Mouse (Mus musculus): ENCODE results near the gene Gm20379.
A peak's percentile ranks its signal among the peaks of the same experiment; 100 is the strongest.

Gm20379 gene

DNA sequence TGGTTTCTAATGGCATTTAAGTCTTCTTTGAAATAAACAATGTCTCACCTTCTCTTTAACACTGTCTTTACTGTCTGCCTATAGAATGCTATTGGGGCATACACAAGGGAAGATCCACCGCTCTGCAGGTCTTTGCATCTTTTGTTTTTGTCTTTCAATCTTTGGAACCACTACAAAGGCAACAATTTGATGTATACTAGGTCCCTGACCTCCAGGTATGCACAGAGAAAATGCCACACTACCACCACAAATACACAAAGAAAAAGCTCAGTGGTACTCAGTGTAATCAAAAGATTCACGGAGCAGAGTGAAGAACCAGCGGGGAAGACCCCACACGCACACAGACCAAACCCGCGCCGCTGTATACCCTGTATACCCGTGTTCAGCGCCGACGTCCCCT is at the start of gene Gm20379:
Gene Gm20379, plus strand, starts transcription at position 301 of the 400 bp plus-strand sequence.
- DNase-seq (ENCODE audit: low spot score in 2 of 2), result no peak

DNA sequence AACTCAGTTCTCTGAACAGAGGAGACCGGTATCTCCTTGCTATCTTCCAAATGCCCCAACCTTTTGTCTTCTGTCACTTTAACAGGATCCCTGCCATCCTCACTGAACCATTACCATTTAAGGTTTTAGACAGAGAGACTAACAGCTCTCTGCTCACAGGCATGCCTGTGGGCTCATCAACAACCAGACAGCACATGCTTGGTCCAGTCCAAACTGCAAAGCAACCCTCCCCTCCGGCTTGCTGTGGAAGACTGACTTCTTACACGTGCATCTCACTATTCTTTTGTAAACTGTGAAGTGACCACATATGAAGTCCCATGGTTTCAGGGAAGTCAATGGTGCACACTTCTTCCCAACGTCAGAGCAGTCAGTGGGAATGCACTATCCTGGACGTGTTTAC is 44.5 kb upstream of the Gm20379 start:
- DNase-seq (ENCODE audit: low spot score in 2 of 2), result no peak

DNA sequence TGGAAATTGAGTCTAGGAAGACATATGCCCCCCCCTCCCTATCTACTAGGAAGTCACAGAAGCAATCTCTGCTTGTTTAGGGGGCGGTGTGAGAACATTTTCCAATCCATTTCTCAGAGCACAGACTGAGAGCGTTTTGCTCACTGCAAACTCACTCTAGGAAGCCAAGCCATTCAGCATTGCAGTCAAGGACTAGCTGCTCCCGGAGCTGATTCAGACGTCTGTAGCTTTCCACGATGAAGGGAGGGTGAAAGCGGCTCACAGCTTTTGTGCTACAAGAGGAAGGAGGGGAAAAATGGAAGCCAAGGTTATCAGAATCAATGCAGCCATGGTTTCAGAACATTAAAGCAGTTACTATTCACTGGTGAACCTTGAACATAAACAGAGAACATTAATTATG is 42.2 kb upstream of the Gm20379 start:
- no peak for DNase-seq (ENCODE audit: low spot score in 2 of 2)

DNA sequence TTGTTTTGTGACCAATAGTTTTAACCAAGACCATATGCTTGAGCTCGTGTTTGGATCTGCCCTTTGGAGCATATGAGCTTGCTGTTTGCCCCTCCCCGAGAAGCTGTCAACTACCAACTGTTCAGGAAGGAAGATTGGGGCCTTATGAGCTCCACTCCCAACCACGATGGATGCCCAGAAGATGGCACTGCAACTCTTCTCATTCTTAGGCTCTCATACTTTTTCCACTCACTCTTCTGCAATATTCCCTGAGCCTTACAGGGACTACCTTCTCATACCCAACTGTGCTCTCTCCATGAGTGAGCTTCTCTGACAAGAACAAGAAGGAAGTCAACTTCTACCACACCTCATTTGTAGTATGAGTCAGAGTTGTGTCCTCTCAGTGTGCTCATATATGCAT is 38.7 kb upstream of the Gm20379 start:
- no peak for DNase-seq (ENCODE audit: low spot score in 2 of 2)

DNA sequence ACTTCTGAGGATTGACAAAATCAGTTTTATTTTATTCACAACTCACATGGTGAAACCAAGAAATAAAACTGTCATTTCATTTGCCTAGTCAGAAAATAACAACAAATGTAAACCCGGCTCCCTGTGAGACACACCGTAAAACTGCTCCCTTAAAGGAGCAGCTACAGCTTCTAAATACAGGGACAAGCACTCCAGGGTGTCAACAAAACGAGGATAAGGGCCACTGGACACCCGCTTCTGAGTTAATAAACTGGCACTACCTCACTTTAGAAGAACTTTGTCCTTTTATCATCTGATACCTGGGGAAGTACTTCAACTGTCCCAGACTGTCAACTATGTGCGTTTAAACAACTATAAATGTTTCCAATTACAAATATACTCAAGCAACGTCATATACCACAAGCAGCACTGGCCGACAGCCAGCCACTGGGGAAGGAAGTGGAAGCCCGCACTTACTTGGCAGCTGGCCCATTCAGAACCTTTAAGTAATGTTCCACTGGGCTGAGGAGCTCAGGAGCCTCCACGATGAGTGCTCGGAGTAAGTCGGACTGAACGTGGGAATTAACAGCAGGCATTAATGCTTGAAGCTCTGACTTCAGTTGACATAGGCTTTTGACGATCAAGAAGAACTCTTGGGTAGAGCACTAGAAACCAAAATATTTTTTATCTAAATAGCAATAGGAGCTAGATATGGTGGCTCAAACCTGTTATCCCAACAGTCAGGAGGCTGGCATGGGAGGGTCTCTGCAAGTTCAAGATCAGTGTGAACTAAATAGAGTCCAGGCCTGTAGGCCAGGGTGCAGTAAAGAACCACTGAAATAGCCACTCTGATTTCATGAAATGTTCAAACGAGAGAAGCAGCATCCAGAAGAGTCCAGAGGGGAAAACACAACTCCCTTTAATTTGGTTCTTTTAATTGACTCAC is 31.2 kb upstream of the Gm20379 start:
- DNase-seq (ENCODE audit: low spot score in 2 of 2), result peak; percentile 46 to 57

DNA sequence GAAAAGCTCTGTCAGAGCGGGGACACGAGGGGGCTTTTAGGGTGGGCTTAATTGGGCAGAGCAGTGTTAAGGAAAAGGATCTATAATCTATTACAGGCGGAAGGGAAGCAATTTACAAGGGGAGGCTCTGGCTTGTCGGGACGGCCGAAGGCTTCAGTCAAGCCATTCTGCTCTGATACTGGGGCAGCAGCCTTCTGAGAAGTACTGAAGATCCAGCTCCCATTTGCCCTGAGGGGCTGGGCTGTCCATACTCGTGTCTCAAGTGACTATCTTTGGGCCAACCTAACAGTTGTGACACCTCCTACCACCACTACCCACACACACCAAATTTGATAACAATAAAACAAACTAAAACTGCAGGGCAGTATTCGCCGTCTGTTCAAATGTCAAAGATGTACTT is 30.5 kb upstream of the Gm20379 start:
- DNase-seq (ENCODE audit: low spot score in 2 of 2), result no peak

DNA sequence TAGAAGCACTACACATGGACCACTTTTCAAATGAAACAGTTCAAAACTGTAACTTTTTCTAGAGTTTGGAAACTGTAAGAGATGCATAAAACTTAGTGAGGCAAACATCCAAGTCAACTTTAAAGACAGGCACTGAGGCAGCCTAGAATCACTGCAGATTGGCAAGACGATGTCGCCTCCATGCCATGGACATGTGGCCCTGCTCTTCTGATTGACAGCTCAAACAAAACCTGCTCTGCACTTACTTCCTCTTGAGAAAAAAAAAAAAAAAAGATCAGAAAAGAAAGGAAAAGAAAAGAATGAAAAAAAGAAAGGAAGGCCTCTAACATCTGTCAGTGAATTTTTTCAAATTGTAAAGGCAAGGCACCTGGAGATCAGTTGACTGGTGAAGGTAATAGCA is 28.8 kb upstream of the Gm20379 start:
- DNase-seq (ENCODE audit: low spot score in 2 of 2), result no peak

DNA sequence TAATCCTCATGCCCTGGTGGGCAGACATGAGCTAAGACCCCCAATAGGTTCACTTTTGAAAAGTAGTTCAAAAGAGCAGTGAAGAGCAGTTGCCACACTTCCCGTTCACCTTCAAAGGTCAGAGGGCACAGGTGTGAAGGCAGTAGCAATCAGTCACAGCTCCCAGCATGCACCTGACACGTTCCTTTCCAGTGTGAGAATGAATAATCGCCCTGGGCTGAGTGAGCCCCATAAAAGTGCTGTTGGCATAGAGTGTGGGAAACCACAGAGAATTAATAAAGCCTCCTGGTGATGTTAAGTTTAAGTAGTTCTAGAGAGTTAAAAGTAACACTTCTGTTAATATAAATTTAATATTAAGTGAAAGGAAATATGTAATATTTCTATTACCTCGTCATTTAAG is 14.2 kb upstream of the Gm20379 start:
- no peak for DNase-seq (ENCODE audit: low spot score in 2 of 2)

DNA sequence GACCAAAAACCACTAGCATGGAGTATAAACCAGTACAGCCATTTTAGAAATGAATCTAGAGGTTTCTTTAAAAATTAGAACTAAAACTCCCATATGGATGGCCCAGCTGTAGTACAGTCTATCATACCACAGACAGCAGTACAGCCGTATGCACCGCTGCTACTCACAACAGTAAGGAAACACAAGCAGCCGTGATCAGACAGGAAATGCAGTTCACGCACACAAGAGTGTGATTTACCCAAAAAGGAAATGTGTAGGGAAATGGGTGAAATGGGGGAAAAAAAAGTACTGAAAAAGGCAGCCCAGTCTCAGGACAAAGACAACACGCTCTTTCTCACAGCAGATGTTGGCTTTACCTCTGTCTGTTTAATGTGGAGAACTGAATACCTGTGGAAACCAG is 11.9 kb upstream of the Gm20379 start:
- no peak for DNase-seq (ENCODE audit: low spot score in 2 of 2)

DNA sequence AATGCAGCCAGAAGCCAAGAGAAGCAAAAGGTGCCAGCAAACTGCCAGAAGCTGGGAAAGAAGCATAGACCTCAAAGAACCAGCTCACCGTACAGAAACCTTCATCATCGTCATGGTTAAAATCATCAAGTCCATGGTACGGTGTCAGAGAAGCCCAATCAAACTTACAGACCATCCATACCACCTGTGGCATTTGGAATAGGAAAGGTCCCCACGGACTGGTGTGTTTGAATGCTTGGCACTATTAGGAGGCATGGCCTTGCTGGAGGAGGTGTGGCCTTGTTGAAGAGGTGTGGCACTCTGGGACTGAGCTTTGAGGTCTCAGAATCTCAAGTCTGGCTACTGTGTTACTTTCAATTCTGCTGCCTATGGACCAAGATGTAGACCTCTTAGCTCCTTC is 9.3 kb upstream of the Gm20379 start:
- no peak for DNase-seq (ENCODE audit: low spot score in 2 of 2)

DNA sequence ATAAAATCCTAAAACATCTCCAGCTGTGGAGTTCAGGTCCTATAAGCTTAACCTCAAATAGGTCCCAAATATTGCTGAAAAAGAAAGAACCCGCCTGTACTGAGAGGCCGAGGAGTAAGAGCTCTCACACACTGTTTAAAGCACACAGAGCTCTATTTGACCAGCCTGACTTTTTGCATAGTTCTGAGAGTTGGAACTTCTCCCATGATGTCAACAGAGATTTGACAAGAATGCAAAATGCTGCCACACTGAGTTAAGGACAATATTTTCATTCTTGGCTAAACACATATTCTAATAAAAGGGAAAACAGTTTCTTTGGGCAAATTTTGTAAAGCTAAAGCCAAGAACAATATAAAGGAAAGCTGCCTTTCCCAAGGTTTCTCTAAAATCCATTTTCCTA is 8.8 kb upstream of the Gm20379 start:
- no peak for DNase-seq (ENCODE audit: low spot score in 2 of 2)

DNA sequence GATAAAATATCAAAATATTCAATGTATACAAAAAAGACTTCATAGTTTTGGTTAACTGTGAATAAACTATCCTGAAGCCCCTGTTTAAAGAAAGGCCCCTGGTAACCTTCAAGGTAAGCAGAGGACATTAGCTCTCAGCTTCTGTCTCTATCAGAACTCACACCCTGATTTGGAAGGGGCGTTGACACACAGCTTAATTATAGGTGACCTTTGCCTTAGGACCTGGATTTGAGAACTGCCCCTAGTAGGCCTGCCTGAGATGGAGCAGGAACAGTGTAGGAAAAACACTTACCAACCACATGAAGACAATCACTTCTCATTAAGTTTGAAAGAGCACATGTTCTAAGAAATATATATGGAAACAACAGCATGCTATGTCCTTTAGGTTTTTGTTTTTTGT is 6.3 kb upstream of the Gm20379 start:
- no peak for DNase-seq (ENCODE audit: low spot score in 2 of 2)

DNA sequence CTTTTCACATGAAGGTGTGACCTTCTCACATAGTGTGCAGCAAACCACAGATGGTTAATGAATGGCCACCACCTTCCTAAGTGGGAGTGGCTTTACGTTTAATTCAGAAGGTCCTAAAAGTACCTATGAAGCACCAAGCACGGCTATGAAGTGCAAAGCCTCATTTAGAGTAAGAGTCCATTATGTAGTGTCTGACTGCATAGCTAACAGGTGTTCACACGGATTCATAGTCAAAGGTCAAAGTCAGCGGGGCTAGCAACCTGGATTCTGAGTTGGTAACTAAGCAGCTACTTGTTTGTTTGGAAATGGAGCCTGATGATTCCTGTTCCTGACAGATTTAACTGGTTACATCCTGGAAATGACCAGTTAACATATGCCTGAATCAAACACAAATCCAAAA is 4.0 kb upstream of the Gm20379 start:
- DNase-seq (ENCODE audit: low spot score in 2 of 2), result no peak

DNA sequence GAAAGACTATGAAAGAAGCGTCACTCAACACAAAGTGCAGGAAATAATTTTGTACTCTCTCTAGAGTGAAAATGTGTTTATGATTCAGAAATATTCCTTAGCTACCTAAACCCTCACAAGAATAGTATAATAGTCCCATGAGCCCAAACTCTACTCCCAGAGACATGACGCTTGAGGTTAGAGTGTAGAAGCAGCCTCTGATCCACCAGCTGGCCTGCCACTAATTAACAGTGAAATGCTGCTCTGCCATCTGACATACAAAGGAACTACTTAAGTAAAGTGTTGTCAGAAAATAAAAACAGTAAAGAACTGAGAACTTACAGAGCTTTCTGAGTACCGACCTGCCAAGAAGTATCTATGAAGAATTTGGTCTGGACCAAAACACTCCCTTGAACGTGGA is 3.3 kb upstream of the Gm20379 start:
- no peak for DNase-seq (ENCODE audit: low spot score in 2 of 2)

DNA sequence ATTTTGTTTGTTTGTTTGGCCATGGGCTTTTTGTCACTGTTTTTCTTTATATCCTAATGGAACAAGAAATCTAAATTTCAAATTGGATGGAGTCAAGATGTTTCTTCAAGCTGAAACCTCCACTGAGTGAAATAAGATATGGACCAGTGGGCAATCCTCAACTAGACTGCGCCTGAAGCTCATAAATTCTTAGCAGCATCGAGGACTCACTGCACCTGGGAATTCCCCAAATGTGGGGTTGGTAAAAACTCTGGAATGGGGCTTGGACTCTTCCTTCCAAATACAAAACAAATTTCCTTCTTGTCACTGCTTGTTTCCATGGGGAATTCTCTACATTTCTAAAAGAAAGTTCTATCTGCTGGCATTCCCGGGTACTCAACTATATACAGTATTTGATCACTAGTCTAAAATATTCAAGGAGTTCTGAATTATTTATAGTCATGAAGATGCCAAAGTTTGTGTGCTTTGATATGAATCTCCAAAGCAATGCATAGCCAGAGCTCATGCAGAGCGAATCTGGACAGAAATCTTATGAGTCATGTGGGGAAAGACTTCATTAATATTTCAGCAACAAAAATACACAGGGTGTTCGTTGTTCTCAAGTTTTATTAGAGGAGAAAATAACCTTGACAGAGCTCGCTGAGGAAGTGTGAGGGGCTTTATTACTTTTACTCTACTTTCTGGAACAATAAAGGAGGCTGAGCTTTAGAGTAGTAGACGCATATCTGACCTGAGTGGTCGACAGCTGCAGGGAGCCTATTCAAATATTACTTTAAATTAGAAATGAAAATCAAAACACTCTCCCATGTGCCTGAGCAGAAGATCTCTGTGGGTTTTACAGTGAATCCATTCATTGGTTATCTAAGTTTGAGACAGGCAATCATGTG is 2.5 kb upstream of the Gm20379 start:
- no peak for DNase-seq (ENCODE audit: low spot score in 2 of 2)

DNA sequence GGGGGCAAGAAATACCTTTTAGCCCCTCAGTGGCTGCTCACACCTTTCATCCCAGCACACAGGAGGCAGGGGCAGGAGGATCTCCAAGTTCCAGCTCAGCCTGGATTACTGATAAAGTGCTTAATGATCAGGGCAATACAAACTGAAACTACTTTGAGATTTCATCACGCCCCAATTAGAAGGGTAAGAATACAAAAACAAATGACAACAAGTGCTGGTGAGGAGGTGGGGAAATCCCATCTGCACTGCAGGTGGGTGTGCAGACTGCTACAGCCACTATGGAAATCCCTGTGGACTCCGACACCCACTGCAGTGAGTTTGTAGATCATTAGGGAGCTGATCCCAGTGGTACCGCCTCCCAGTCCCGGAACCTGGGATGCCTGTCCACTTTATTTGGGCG is 1.5 kb upstream of the Gm20379 start:
- DNase-seq (ENCODE audit: low spot score in 2 of 2), result no peak

DNA sequence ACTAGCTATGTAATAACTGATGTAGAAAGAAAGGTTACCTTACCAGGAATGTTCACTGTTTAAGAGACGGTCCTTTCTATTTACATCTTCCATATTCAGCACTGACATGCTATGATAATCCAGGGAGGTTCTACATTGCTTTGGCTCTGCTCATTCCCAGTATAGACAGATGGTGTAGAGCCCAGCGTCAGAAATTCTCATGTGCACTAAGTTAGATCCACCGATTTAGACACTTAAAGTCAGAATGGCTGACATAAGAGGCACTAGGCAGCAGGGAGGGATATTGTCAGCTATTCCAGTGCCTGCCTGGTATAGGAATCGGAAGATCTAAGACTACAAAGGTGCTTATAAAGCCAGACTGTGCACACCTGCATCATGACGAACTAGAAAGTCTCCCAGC is 8.8 kb downstream of the Gm20379 start:
- no peak for DNase-seq (ENCODE audit: low spot score in 2 of 2)

DNA sequence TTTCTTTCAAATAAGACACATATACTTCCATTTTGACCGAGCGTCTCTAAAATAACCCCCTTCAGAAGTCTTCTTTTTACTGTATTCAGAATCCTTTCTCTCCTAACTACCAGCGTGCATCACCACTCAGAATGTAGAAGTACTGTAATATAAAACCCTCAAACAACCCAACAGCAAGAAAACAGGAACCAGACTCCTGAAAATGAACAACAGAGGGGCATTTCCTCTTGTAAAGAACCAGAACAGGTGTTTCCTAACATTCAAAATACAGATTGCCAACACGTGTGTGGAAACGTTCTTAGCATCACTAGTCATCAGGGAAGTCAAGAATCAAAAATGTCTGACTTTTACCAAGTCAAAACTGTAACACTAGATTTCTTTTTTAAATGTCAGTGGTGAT is 15.0 kb downstream of the Gm20379 start:
- no peak for DNase-seq (ENCODE audit: low spot score in 2 of 2)

DNA sequence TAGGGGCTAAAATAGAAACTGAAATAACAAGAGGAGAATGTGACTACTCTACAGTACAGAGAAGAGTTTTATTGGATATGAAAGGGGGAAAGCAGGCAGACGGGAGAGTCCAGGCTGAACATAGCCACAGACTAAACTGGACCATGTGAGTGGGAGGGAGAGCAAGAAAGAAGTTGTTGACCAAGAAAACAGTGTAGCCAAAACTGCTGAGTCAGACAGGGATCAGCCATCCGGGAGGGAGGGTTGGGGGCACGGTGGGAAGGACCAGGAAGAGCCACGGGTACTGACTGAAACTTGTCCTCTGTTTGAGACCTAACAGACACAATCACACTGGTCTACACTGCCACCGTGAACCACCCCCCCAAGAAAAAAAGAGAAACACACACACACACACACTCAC is 20.2 kb downstream of the Gm20379 start:
- no peak for DNase-seq (ENCODE audit: low spot score in 2 of 2)

DNA sequence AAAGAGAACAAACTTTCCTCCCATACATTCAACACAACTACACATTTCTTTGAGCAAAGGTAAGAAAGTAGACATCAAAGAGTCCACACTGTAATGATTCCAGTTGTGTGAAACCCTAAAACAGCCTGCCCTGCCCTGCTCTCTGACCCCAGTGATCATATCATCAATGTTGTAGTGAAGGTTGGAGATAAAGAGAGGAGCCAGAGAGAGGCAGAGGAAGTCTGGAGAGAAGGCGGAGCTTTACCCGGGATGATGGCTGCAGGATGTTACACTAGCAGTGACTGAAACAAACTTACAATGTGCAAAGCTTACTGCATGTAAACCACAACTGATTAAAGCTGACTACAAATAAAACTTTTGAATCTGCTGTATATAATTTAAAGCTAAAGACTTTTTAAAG is 22.2 kb downstream of the Gm20379 start:
- DNase-seq (ENCODE audit: low spot score in 2 of 2), result no peak

DNA sequence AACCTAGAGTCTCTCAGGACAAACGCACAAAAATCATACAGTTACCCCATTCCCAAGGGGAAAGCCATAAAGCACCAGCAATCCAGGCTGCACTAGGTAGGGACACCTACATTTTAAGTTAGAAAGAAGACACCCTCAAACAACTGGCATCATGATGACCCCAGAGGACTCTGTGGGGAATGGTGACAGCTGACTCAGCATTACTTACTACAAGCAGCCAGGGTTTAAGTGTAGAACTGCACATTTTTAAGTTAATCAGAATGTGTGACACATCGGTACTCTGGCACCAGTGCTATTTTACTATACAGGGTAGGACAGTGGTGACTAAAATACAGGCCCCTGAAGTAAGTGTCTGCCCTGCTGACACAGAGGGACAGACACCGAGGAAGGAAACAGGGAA is 24.8 kb downstream of the Gm20379 start:
- DNase-seq (ENCODE audit: low spot score in 2 of 2), result no peak

DNA sequence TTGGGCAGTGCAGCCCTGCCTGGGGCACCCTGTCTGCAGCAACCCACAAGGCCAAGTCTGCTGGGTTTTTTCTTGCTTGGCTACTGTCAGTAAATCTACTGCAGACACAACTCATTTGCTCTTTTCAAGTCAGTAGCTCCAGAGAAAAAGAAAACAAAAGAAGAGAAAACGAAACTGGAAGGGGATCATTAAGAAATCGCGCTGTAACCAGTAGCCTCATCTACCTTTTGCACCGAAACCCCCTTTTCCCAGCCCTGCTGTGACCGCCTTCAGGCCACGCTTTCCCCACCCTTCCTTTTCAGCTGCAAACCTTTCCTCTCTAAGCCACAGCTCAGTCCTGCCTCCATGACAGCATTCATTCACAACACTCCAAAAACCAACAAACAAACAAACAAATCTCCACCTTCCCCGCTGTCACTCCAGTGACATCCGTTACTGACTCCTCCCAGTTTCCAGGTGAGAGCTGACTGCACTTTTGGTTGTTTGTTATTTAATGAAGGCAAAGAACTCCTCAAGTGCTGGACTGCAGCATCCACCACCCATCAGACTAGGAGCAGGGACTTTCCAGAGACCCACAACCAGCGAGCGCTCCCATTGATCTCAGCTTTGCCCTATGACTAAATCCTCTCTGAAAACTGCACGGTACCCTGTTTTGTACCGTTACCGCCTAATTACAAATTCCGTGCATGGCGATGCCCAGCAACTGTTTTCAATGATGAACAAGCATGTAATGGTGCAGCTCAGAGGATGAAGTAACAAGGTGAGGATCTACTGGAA is 26.5 kb downstream of the Gm20379 start:
- DNase-seq (ENCODE audit: low spot score in 2 of 2), result no peak

Data from right cerebral cortex, postnatal 36 days (tissue).